ENCODE assay signal across 9 mouse cellular contexts in the genomic region with DNA sequence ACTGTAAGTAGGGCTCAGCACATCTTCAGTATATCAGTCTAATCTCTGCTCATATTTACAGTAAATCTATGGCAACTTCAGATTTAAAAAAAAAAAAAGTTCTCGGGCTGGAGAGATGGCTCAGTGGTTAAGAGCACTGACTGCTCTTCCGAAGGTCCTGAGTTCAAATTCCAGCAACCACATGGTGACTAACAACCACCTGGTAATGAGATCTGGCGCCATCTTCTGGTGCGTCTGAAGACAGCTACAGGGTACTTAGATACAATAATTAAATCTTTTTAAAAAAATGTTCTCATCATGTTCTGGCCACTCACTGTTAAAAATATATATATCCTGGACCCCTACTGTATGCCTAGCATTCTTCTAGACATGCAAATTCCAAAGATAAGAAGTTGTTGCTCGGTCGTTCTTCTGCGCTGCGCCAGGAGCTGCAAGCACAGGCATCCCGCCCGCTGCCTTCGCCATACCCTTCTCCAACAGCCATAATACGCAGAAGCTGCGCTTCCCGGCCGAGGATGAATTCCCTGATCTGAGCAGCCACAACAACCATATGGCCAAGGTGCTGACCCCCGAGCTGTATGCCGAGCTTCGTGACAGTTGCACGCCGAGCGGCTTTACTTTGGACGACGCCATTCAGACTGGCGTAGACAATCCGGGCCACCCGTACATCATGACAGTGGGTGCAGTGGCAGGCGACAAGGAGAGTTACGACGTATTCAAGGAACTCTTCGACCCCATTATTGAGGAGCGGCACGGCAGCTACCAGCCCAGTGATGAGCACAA. TPM values are rescaled to one million over a fixed set of nuclear protein-coding genes. Genes with fewer than 3 reads are reported as not detected.
DNase-seq lines count a peak whose midpoint lies in the region; ATAC-seq and TF ChIP-seq lines count a peak whose summit lies in the region.
"Had no signal": no experiment of that assay in that cellular context is flagged by ENCODE, and none has a peak within 500 bp of the region (broad histone marks: within the 10 kb centered on the region; RNA-seq: fewer than 3 reads in every experiment).

No protein-coding gene starts in this region.

- peak; percentile 60 for ATAC-seq in forebrain, postnatal 0 days
- ATAC-seq in liver, embryonic 15.5 days (ENCODE audit: insufficient read depth) = no peak

- TF ChIP-seq CTCF in left cerebral cortex, adult 2 months (IDR thresholded peaks at IDR 0.05) = peak; percentile 66
- TF ChIP-seq CTCF in bone marrow, adult 2 months (IDR thresholded peaks at IDR 0.05; ENCODE audit: control insufficient read depth, insufficient read depth, low read length) = peak; percentile 9; the same call in 1 of the 2 replicates
- TF ChIP-seq CTCF in forebrain, postnatal 0 days (IDR thresholded peaks at IDR 0.05; ENCODE audit: low read depth) = peak; percentile 52

- H3K36me3 ChIP-seq in forebrain, postnatal 0 days (ENCODE audit: insufficient read depth) = no peaks in the 10 kb centered on the region
- H3K36me3 ChIP-seq in liver, embryonic 15.5 days (replicated peaks) = no peaks in the 10 kb centered on the region

- peak overlapping the region; percentile 28; the same call in 1 of the 2 replicates for H3K9ac ChIP-seq in forebrain, postnatal 0 days
- H3K9ac ChIP-seq in liver, embryonic 15.5 days = no peak overlapping the region; the same call in 1 of the 2 replicates

- peaks cover 1% of the 10 kb centered on the region for H3K4me1 ChIP-seq in bone marrow, adult 2 months (ENCODE audit: control insufficient read depth, insufficient read depth, low read length)
- H3K4me1 ChIP-seq in forebrain, postnatal 0 days (ENCODE audit: insufficient read depth) = no peaks in the 10 kb centered on the region
- H3K4me1 ChIP-seq in liver, embryonic 15.5 days (replicated peaks) = peaks cover 34% of the 10 kb centered on the region

- peak overlapping the region; percentile 52 for H3K4me2 ChIP-seq in forebrain, postnatal 0 days (ENCODE audit: low read depth)
- H3K4me2 ChIP-seq in liver, embryonic 15.5 days = peak overlapping the region; percentile 67

- DNase-seq in left cerebral cortex, adult 2 months (ENCODE audit: extremely low spot score in 1 of 2, low spot score in 2 of 2) = no peak
- no peak for DNase-seq in left cerebral cortex, adult 11 months (ENCODE audit: low spot score)
- peak; percentile 50 for DNase-seq in forebrain, postnatal 0 days
- peak; percentile 80 for DNase-seq in induced T-regulatory cell, adult 2 months (ENCODE audit: low read depth)
- DNase-seq in neural tube, embryonic 10.5 days (ENCODE audit: extremely low spot score, low spot score) = peak; percentile 33
- no peak for DNase-seq in layer of hippocampus, postnatal 36 days

- TF ChIP-seq POLR2A in bone marrow, adult 2 months (IDR thresholded peaks at IDR 0.05; ENCODE audit: borderline replicate concordance, control insufficient read depth, low read depth, low read length) = no peak

- intact Hi-C loops in left cerebral cortex, adult 2 months (cut with DNase I) = loop anchor here (5.0 kb wide), 1 partner anchor 106 kb away; no protein-coding TSS in a partner anchor

- H3K9me3 ChIP-seq in forebrain, postnatal 0 days (ENCODE audit: low read length) = no peaks in the 10 kb centered on the region
- no peaks in the 10 kb centered on the region for H3K9me3 ChIP-seq in liver, embryonic 15.5 days (replicated peaks)

- WGBS in bone marrow, adult 2 months = 19% methylated on average over 32 of the region's 32 CpGs
- WGBS in forebrain, postnatal 0 days = 27% methylated on average over 32 of the region's 32 CpGs
- WGBS in liver, embryonic 15.5 days (ENCODE audit: insufficient replicate concordance) = 18% methylated on average over 32 of the region's 32 CpGs

- no peaks in the 10 kb centered on the region for H3K27me3 ChIP-seq in forebrain, postnatal 0 days (ENCODE audit: insufficient read depth, low read length)
- peaks cover 41% of the 10 kb centered on the region for H3K27me3 ChIP-seq in liver, embryonic 15.5 days

- H3K27ac ChIP-seq in left cerebral cortex, adult 2 months = no peak overlapping the region
- H3K27ac ChIP-seq in bone marrow, adult 2 months (ENCODE audit: control insufficient read depth, insufficient read depth, low read depth, low read length, poor library complexity) = no peak overlapping the region
- H3K27ac ChIP-seq in forebrain, postnatal 0 days (ENCODE audit: low read depth, low read length) = no peak overlapping the region
- H3K27ac ChIP-seq in liver, embryonic 15.5 days (replicated peaks) = no peak overlapping the region
- H3K27ac ChIP-seq: macrophage had no signal

- H3K4me3 ChIP-seq in left cerebral cortex, adult 2 months = peak overlapping the region; percentile 32
- H3K4me3 ChIP-seq in bone marrow, adult 2 months (replicated peaks; ENCODE audit: control insufficient read depth, low read depth, low read length) = peak overlapping the region; percentile 29
- peak overlapping the region; percentile 35 for H3K4me3 ChIP-seq in forebrain, postnatal 0 days (ENCODE audit: low read depth, low read length)
- peak overlapping the region; percentile 36 for H3K4me3 ChIP-seq in liver, embryonic 15.5 days (replicated peaks)

RNA-seq across cellular contexts. Expression of a gene that starts 27.6 kb away (rescaled TPM):
- under 1 TPM; 0.27 to 0.54 TPM for total RNA-seq in left cerebral cortex, adult 2 months (2021)
- polyA plus RNA-seq in bone marrow, adult 2 months (2011; ENCODE audit: insufficient read depth, insufficient read length, low replicate concordance, missing spikeins) = 1.6 and 2.0 TPM in 2 replicates
- 0.31 and 0.86 TPM in 2 replicates for total RNA-seq in forebrain, postnatal 0 days (2014; rRNA removed)
- 0.25 and 0.30 TPM in 2 replicates for polyA plus RNA-seq in forebrain, postnatal 0 days (2015; fragmentation: Nextera tagmentation; extraction: Ambion mirVana)
- 0.21 and 0.28 TPM in 2 replicates for polyA plus RNA-seq in liver, embryonic 15.5 days (2015; fragmentation: Nextera tagmentation; extraction: Ambion mirVana)
- total RNA-seq in layer of hippocampus, postnatal 36 days (2021) = under 1 TPM; 0.35 to 0.71 TPM

RNA-seq across cellular contexts. Expression of a gene that starts 30.5 kb away (rescaled TPM):
- 10 to 100 TPM; 60.9 to 61.6 TPM for total RNA-seq in left cerebral cortex, adult 2 months (2021)
- 5.1 and 19.3 TPM in 2 replicates for polyA plus RNA-seq in bone marrow, adult 2 months (2011; ENCODE audit: insufficient read depth, insufficient read length, low replicate concordance, missing spikeins)
- total RNA-seq in forebrain, postnatal 0 days (2014; rRNA removed) = 40.8 and 42.9 TPM in 2 replicates
- polyA plus RNA-seq in forebrain, postnatal 0 days (2015; fragmentation: Nextera tagmentation; extraction: Ambion mirVana) = 130 and 134 TPM in 2 replicates
- polyA plus RNA-seq in liver, embryonic 15.5 days (2015; fragmentation: Nextera tagmentation; extraction: Ambion mirVana) = 29.4 and 32.4 TPM in 2 replicates
- total RNA-seq in layer of hippocampus, postnatal 36 days (2021) = 10 to 100 TPM; 53.0 to 57.7 TPM

RNA-seq across cellular contexts. Expression of a gene that starts 39.5 kb away (rescaled TPM):
- 10 to 100 TPM; 32.2 to 33.4 TPM for total RNA-seq in left cerebral cortex, adult 2 months (2021)
- 9.8 and 13.9 TPM in 2 replicates for polyA plus RNA-seq in bone marrow, adult 2 months (2011; ENCODE audit: insufficient read depth, insufficient read length, low replicate concordance, missing spikeins)
- total RNA-seq in forebrain, postnatal 0 days (2014; rRNA removed) = 30.3 and 34.3 TPM in 2 replicates
- polyA plus RNA-seq in forebrain, postnatal 0 days (2015; fragmentation: Nextera tagmentation; extraction: Ambion mirVana) = 22.2 and 27.2 TPM in 2 replicates
- 10.2 and 12.4 TPM in 2 replicates for polyA plus RNA-seq in liver, embryonic 15.5 days (2015; fragmentation: Nextera tagmentation; extraction: Ambion mirVana)
- 10 to 100 TPM; 30.8 to 35.8 TPM for total RNA-seq in layer of hippocampus, postnatal 36 days (2021)

RNA-seq across cellular contexts. Expression of a gene that starts 50.0 kb away (rescaled TPM):
- total RNA-seq in left cerebral cortex, adult 2 months (2021) = 1 to 10 TPM; 1.5 to 2.5 TPM
- 1.5 TPM in 1 of 2 replicates, not detected in the other for polyA plus RNA-seq in bone marrow, adult 2 months (2011; ENCODE audit: insufficient read depth, insufficient read length, low replicate concordance, missing spikeins)
- total RNA-seq in forebrain, postnatal 0 days (2014; rRNA removed) = 1.2 and 2.5 TPM in 2 replicates
- polyA plus RNA-seq in forebrain, postnatal 0 days (2015; fragmentation: Nextera tagmentation; extraction: Ambion mirVana) = 0.74 and 1.0 TPM in 2 replicates
- polyA plus RNA-seq in liver, embryonic 15.5 days (2015; fragmentation: Nextera tagmentation; extraction: Ambion mirVana) = 27.2 and 30.5 TPM in 2 replicates
- under 1 TPM; 0.63 to 0.92 TPM for total RNA-seq in layer of hippocampus, postnatal 36 days (2021)
- polyA plus RNA-seq: macrophage had no signal

Comparison
In these comparisons a context has a peak if more than half of its experiments do, and no peak if none do; other contexts are left out.
1. DNase-seq: peak in forebrain, postnatal 0 days (single experiment), induced T-regulatory cell, adult 2 months (single experiment) and neural tube, embryonic 10.5 days (single experiment); none in left cerebral cortex, adult 2 months (0 of 2), left cerebral cortex, adult 11 months (single experiment) and layer of hippocampus, postnatal 36 days (0 of 2).
2. CTCF ChIP-seq: peak in every context shown above with its lines; median percentile 66 in left cerebral cortex, adult 2 months; 52 in forebrain, postnatal 0 days; 9 in bone marrow, adult 2 months.
3. Peak in every context shown above with its lines, with median percentiles within 50 percentile points of each other: H3K4me3 ChIP-seq.